Mouse (Mus musculus) limb, embryonic 13.5 days (tissue): ENCODE measurements at regions not wholly inside any gene's neighbourhood (a gene's known extent, or its start where the extent isn't known, plus 50 kb on each side); places are given as distances from the start of the nearest gene placed in this dataset.

Source experiments
- ATAC-seq: fragments of 200-750 bp; cut with Nextera tagmentation; 2 replicates; pipeline ENCODE4 v1.8.0; 2017; ENCODE audit warnings: low read depth, moderate number of reproducible peaks, moderate TSS enrichment; ENCODE audit not compliant: low FRiP score
- H3K27ac ChIP-seq: fragments of 300-500 bp; sonication (generic); 2 replicates; pipeline ENCODE4 v1.5.1; 2015; ENCODE audit warnings: inconsistent platforms, mild to moderate bottlenecking, moderate library complexity
- H3K27me3 ChIP-seq: fragments of 300-500 bp; sonication (generic); 2 replicates; pipeline ENCODE4 v1.6.1; 2015; ENCODE audit warnings: mild to moderate bottlenecking, inconsistent platforms
- H3K36me3 ChIP-seq: fragments of 300-500 bp; sonication (generic); 2 replicates; pipeline ENCODE4 v1.6.1; 2015; ENCODE audit warnings: inconsistent platforms, mild to moderate bottlenecking, moderate library complexity
- H3K4me1 ChIP-seq: fragments of 300-500 bp; sonication (generic); 2 replicates; pipeline ENCODE4 v1.6.1; 2015; ENCODE audit warnings: inconsistent platforms
- H3K4me2 ChIP-seq: fragments of 300-500 bp; sonication (generic); replicated peaks from 2 replicates; pipeline ENCODE4 v1.6.1; 2015; ENCODE audit warnings: inconsistent platforms, mild to moderate bottlenecking, moderate library complexity
- H3K4me3 ChIP-seq: fragments of 300-500 bp; sonication (generic); 2 replicates; pipeline ENCODE4 v1.5.1; 2015; ENCODE audit warnings: moderate library complexity, mild to moderate bottlenecking, inconsistent platforms
- H3K9ac ChIP-seq: fragments of 300-500 bp; sonication (generic); 2 replicates; pipeline ENCODE4 v1.6.1; 2015; ENCODE audit warnings: mild to moderate bottlenecking, inconsistent platforms
- H3K9me3 ChIP-seq: fragments of 300-500 bp; sonication (generic); 2 replicates; pipeline ENCODE4 v1.6.1; 2016; ENCODE audit warnings: inconsistent platforms
- WGBS: fragments of 180-500 bp; shearing (Covaris S2); methylation state at CpG from one replicate; pipeline ENCODE4 v1.1.7; 2015; 5-methylcytosine and 5-hydroxymethylcytosine counted together

GRCm38 (mm10) chr4:89049592-89050440 lies 87.1 kb upstream of the Mtap start:
- ATAC-seq: no peak
- WGBS: 66% methylated on average over 7 of the region's 7 CpGs
- Histone ChIP-seq H3K27me3 (no peaks in the 10 kb centered on the region), H3K4me2 (no peak overlapping the region), H3K4me1 (no peaks in the 10 kb centered on the region), H3K27ac (no peak overlapping the region), H3K4me3 (no peak overlapping the region), H3K9ac (no peak overlapping the region), H3K36me3 (no peaks in the 10 kb centered on the region), H3K9me3 (no peaks in the 10 kb centered on the region)

GRCm38 (mm10) chr4:89044516-89044915 lies 92.4 kb upstream of the Mtap start:
- Histone ChIP-seq H3K4me2 (no peak overlapping the region), H3K36me3 (no peaks in the 10 kb centered on the region), H3K27ac (no peak overlapping the region), H3K27me3 (no peaks in the 10 kb centered on the region), H3K9ac (no peak overlapping the region), H3K9me3 (no peaks in the 10 kb centered on the region), H3K4me3 (no peak overlapping the region), H3K4me1 (no peaks in the 10 kb centered on the region)
- ATAC-seq: no peak

GRCm38 (mm10) chr4:89043982-89044381 lies 92.9 kb upstream of the Mtap start:
- no peak overlapping the region for H3K27ac ChIP-seq
- H3K4me3 ChIP-seq: no peak overlapping the region
- H3K36me3 ChIP-seq: no peaks in the 10 kb centered on the region
- WGBS: 76% methylated on average over 1 of the region's 1 CpGs
- ATAC-seq: no peak
- H3K9me3 ChIP-seq: no peaks in the 10 kb centered on the region
- H3K4me2 ChIP-seq: no peak overlapping the region
- no peak overlapping the region for H3K9ac ChIP-seq
- no peaks in the 10 kb centered on the region for H3K27me3 ChIP-seq
- no peaks in the 10 kb centered on the region for H3K4me1 ChIP-seq

- 67% methylated on average over 5 of the region's 5 CpGs for WGBS
- Histone ChIP-seq H3K36me3 (no peaks in the 10 kb centered on the region), H3K9ac (no peak overlapping the region), H3K4me1 (no peaks in the 10 kb centered on the region), H3K27ac (no peak overlapping the region), H3K9me3 (no peaks in the 10 kb centered on the region), H3K27me3 (no peaks in the 10 kb centered on the region), H3K4me3 (no peak overlapping the region), H3K4me2 (no peak overlapping the region)
- ATAC-seq: no peak
Observed at GRCm38 (mm10) chr4:89040856-89041255, 96.1 kb upstream of the Mtap start.

- WGBS: 78% methylated on average over 5 of the region's 5 CpGs
Observed at GRCm38 (mm10) chr4:89038906-89039305, 98.0 kb upstream of the Mtap start.

GRCm38 (mm10) chr4:89038135-89038534 lies 98.8 kb upstream of the Mtap start:
- no peak overlapping the region for H3K9ac ChIP-seq
- no peaks in the 10 kb centered on the region for H3K36me3 ChIP-seq
- H3K4me2 ChIP-seq: no peak overlapping the region
- 69% methylated on average over 4 of the region's 4 CpGs for WGBS
- no peaks in the 10 kb centered on the region for H3K4me1 ChIP-seq
- H3K4me3 ChIP-seq: no peak overlapping the region
- no peak overlapping the region for H3K27ac ChIP-seq
- H3K27me3 ChIP-seq: no peaks in the 10 kb centered on the region
- ATAC-seq: no peak
- H3K9me3 ChIP-seq: no peaks in the 10 kb centered on the region

More at GRCm38 (mm10) chr4:89038906-89039305, 98.0 kb upstream of the Mtap start:
- no peaks in the 10 kb centered on the region for H3K27me3 ChIP-seq
- no peak for ATAC-seq
- H3K9me3 ChIP-seq: no peaks in the 10 kb centered on the region
- H3K27ac ChIP-seq: no peak overlapping the region
- H3K9ac ChIP-seq: no peak overlapping the region
- H3K4me3 ChIP-seq: no peak overlapping the region
- H3K4me1 ChIP-seq: no peaks in the 10 kb centered on the region
- no peaks in the 10 kb centered on the region for H3K36me3 ChIP-seq
- no peak overlapping the region for H3K4me2 ChIP-seq

- H3K27me3 ChIP-seq: no peaks in the 10 kb centered on the region
- H3K9me3 ChIP-seq: no peaks in the 10 kb centered on the region
- H3K4me1 ChIP-seq: no peaks in the 10 kb centered on the region
- no peak overlapping the region for H3K4me3 ChIP-seq
- H3K36me3 ChIP-seq: no peaks in the 10 kb centered on the region
- ATAC-seq: no peak
- no peak overlapping the region for H3K27ac ChIP-seq
- no peak overlapping the region for H3K9ac ChIP-seq
- 86% methylated on average over 2 of the region's 2 CpGs for WGBS
- H3K4me2 ChIP-seq: no peak overlapping the region
Observed at GRCm38 (mm10) chr4:89034822-89035221, 102.1 kb upstream of the Mtap start.

GRCm38 (mm10) chr4:89034299-89034698 lies 102.6 kb upstream of the Mtap start:
- 74% methylated on average over 3 of the region's 3 CpGs for WGBS
- H3K36me3 ChIP-seq: no peaks in the 10 kb centered on the region
- H3K4me2 ChIP-seq: no peak overlapping the region

GRCm38 (mm10) chr4:89012681-89013353 lies 124.1 kb upstream of the Mtap start:
- Histone ChIP-seq H3K4me2 (no peak overlapping the region), H3K27ac (no peak overlapping the region), H3K36me3 (no peaks in the 10 kb centered on the region), H3K27me3 (no peaks in the 10 kb centered on the region), H3K9me3 (no peaks in the 10 kb centered on the region), H3K4me1 (no peaks in the 10 kb centered on the region), H3K4me3 (no peak overlapping the region), H3K9ac (no peak overlapping the region)
- 44% methylated on average over 2 of the region's 2 CpGs for WGBS
- ATAC-seq: no peak

More at GRCm38 (mm10) chr4:89034299-89034698, 102.6 kb upstream of the Mtap start:
- H3K27ac ChIP-seq: no peak overlapping the region
- H3K4me1 ChIP-seq: no peaks in the 10 kb centered on the region
- no peaks in the 10 kb centered on the region for H3K27me3 ChIP-seq
- no peaks in the 10 kb centered on the region for H3K9me3 ChIP-seq
- no peak for ATAC-seq
- no peak overlapping the region for H3K4me3 ChIP-seq
- H3K9ac ChIP-seq: no peak overlapping the region

GRCm38 (mm10) chr4:89008561-89008960 lies 128.4 kb upstream of the Mtap start:
- Histone ChIP-seq H3K36me3 (no peaks in the 10 kb centered on the region), H3K9me3 (no peaks in the 10 kb centered on the region), H3K9ac (no peak overlapping the region), H3K4me1 (no peaks in the 10 kb centered on the region), H3K4me3 (no peak overlapping the region), H3K27ac (no peak overlapping the region), H3K4me2 (no peak overlapping the region), H3K27me3 (no peaks in the 10 kb centered on the region)
- no peak for ATAC-seq
- 82% methylated on average over 5 of the region's 5 CpGs for WGBS

GRCm38 (mm10) chr4:89001470-89001869 lies 121.5 kb upstream of the Ifne start:
- Histone ChIP-seq H3K4me3 (no peak overlapping the region), H3K4me2 (no peak overlapping the region), H3K27ac (no peak overlapping the region), H3K4me1 (no peaks in the 10 kb centered on the region), H3K27me3 (no peaks in the 10 kb centered on the region), H3K36me3 (no peaks in the 10 kb centered on the region), H3K9me3 (no peaks in the 10 kb centered on the region), H3K9ac (no peak overlapping the region)
- no peak for ATAC-seq
- 84% methylated on average over 4 of the region's 4 CpGs for WGBS

GRCm38 (mm10) chr4:89000855-89001254 lies 120.9 kb upstream of the Ifne start:
- Histone ChIP-seq H3K9ac (no peak overlapping the region), H3K4me2 (no peak overlapping the region), H3K4me3 (no peak overlapping the region), H3K27me3 (no peaks in the 10 kb centered on the region), H3K27ac (no peak overlapping the region), H3K9me3 (no peaks in the 10 kb centered on the region), H3K36me3 (no peaks in the 10 kb centered on the region), H3K4me1 (no peaks in the 10 kb centered on the region)
- no peak for ATAC-seq
- WGBS: 75% methylated on average over 4 of the region's 4 CpGs
